Mouse (Mus musculus) layer of hippocampus, adult 9-11 months (tissue): ENCODE measurements at regions not wholly inside any gene's neighbourhood (a gene's known extent, or its start where the extent isn't known, plus 50 kb on each side); places are given as distances from the start of the nearest gene placed in this dataset.

Source experiments
- DNase-seq: peaks from one replicate; pipeline ENCODE4 v3.0.0; 2022

- DNase-seq: no peak
These were observed 59.3 kb upstream of the Cwc22 start for GRCm38 (mm10) chr2:78005402-78006021.

GRCm38 (mm10) chr2:78004426-78004825, 58.3 kb upstream of the Cwc22 start:
- DNase-seq: no peak
